Mouse (Mus musculus): ENCODE data around the gene BC030870.

DNA sequence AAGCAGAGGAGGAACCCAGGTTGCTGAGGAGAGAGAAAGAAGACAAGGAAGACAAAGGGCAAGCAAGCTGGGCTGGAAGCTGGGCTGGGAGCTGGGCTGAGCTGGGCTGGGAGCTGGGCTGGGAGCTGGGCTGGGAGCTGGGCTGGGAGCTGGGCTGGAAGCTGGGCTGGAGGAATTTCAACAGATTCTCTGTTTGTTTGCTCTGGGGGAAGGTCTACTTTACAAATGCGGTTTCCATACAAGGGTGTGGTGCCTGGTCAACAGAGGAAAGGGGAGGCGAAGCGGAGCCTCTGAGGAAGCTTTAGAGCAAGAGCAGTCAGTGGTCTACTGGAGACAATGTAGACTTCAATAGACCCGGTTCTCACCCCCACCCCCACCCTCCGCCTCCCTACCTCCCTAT is 82.8 kb downstream of the BC030870 start:
- TF ChIP-seq CTCF (IDR thresholded peaks at IDR 0.05; ENCODE audit: low read depth) (no peak), EP300 (IDR thresholded peaks at IDR 0.05; ENCODE audit: low read depth) (no peak)

Data from heart, postnatal 0 days (tissue).